Mouse (Mus musculus) olfactory bulb, adult 2 months (tissue): ENCODE data around the gene Trappc6a. TPM values are rescaled to one million over a fixed set of nuclear protein-coding genes. Genes with fewer than 3 reads are reported as not detected.

Experiments
- H3K27ac ChIP-seq: fragments of 200-500 bp; 2 replicates; pipeline ENCODE4 v1.5.1; 2012; ENCODE audit warnings: low read depth, low read length; ENCODE audit not compliant: insufficient read depth
- H3K4me1 ChIP-seq: fragments of 200-500 bp; 2 replicates; pipeline ENCODE4 v1.6.1; 2012; ENCODE audit warnings: low read length; ENCODE audit not compliant: control insufficient read depth, insufficient read depth
- H3K4me3 ChIP-seq: fragments of 200-500 bp; 2 replicates; pipeline ENCODE4 v1.5.1; 2012; ENCODE audit warnings: mild to moderate bottlenecking, low read depth, low read length, moderate library complexity; ENCODE audit not compliant: insufficient read depth
- CTCF ChIP-seq: fragments of 200-500 bp; IDR thresholded peaks from 2 replicates; pipeline ENCODE4 v1.5.1; 2012; ENCODE audit warnings: low read depth, mild to moderate bottlenecking, low read length, moderate library complexity; ENCODE audit not compliant: insufficient read depth
- POLR2A ChIP-seq: fragments of 200-500 bp; IDR thresholded peaks from 2 replicates; pipeline ENCODE4 v1.6.1; 2012; ENCODE audit warnings: mild to moderate bottlenecking, low read depth, low read length, moderate library complexity; ENCODE audit not compliant: insufficient read depth
- WGBS: fragments of 180-500 bp; shearing (Covaris S2); methylation state at CpG from one replicate; pipeline ENCODE4 v1.1.7; 2018; 5-methylcytosine and 5-hydroxymethylcytosine counted together
- polyA plus RNA-seq: library from polyadenylated mRNA; stranded (reverse); fragments of >200 nt; gene quantifications from 2 replicates; pipeline ENCODE4 v1.2.4, GENCODE M21; 2012; ENCODE audit warnings: low replicate concordance; ENCODE audit not compliant: missing spikeins, insufficient read depth, insufficient read length

The Trappc6a gene
- polyA plus RNA-seq, 1 experiment, result not detected

GRCm38 (mm10) chr7:19534676-19535075, 26.5 kb downstream of the Trappc6a start:
- Histone ChIP-seq H3K4me3 (no peak overlapping the region), H3K27ac (no peak overlapping the region), H3K4me1 (peaks cover 11% of the 10 kb centered on the region; the same call in 1 of the 2 replicates)
- 96% methylated on average over 10 of the region's 10 CpGs for WGBS
- TF ChIP-seq POLR2A, result no peak
- TF ChIP-seq CTCF, result no peak

- no peak for TF ChIP-seq CTCF
- TF ChIP-seq POLR2A, result no peak
- Histone ChIP-seq H3K4me3 (no peak overlapping the region), H3K4me1 (peaks cover 41% of the 10 kb centered on the region), H3K27ac (no peak overlapping the region)
- WGBS, result 60% methylated on average over 2 of the region's 2 CpGs
These were observed 32.8 kb downstream of the Trappc6a start for GRCm38 (mm10) chr7:19540771-19541566.

GRCm38 (mm10) chr7:19541681-19542154, 33.5 kb downstream of the Trappc6a start:
- no peak for TF ChIP-seq CTCF
- no peak for TF ChIP-seq POLR2A
- no peak overlapping the region for H3K27ac ChIP-seq
- WGBS, result 40% methylated on average over 7 of the region's 7 CpGs
- H3K4me1 ChIP-seq, result peaks cover 40% of the 10 kb centered on the region
- no peak overlapping the region for H3K4me3 ChIP-seq

DNA sequence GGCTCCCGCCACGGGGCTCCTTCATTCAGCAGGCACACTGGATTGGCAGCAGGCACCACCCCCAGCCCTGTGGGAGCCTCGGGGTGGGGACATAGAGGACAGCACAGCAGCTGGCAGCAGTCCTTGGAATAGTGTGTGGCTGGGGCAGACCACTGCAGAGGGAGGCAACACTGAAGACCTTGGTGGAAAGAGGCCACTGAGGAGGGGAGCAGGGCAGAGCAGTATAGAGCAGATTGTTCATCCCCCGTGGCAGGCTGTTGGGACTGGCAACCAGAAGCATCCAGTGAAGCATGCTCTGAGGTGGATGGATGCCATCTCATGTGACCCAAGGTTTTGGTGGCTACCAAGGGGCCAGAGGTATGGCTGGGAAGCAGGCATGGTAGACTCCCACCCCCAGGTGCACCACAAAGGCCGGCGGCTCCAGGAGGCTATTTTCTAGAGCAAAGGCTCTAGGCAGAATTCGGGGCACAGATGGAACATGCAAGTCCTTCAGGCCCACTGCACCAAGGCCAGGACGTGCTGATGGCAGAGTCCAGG, 34.0 kb downstream of the Trappc6a start:
- TF ChIP-seq POLR2A, result no peak
- TF ChIP-seq CTCF, result no peak
- H3K27ac ChIP-seq, result peak overlapping the region; percentile 52; the same call in 1 of the 2 replicates

DNA sequence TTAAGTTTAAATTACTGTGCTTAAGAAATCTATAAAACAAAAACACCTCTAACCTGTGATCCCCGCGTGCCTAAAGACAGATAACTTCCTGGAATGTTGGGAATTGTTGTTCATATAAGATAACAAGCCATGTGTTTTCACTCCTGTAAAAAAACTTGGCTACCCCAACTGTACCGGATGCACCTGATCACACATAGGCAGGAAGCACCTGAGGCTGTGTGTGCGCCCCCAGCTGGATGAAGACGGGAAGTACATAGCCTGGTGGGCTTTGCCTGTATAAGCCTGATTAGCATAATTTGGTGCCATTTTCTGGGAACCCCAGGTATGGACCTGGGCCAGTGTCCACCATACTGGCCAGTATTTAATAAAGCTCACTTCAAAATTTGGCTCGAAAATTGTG, 35.4 kb downstream of the Trappc6a start:
- TF ChIP-seq POLR2A (no peak), CTCF (no peak)
- no peak overlapping the region for H3K27ac ChIP-seq
- 56% methylated on average over 6 of the region's 6 CpGs for WGBS
- peaks cover 41% of the 10 kb centered on the region for H3K4me1 ChIP-seq
- H3K4me3 ChIP-seq, result no peak overlapping the region

More for the DNA sequence above, 34.0 kb downstream of the Trappc6a start:
- H3K4me1 ChIP-seq, result peaks cover 39% of the 10 kb centered on the region
- 29% methylated on average over 8 of the region's 8 CpGs for WGBS
- no peak overlapping the region for H3K4me3 ChIP-seq

GRCm38 (mm10) chr7:19546007-19546406, 37.8 kb downstream of the Trappc6a start:
- 27% methylated on average over 3 of the region's 3 CpGs for WGBS
- Histone ChIP-seq H3K4me3 (no peak overlapping the region), H3K4me1 (peaks cover 41% of the 10 kb centered on the region), H3K27ac (no peak overlapping the region)
- no peak for TF ChIP-seq POLR2A

DNA sequence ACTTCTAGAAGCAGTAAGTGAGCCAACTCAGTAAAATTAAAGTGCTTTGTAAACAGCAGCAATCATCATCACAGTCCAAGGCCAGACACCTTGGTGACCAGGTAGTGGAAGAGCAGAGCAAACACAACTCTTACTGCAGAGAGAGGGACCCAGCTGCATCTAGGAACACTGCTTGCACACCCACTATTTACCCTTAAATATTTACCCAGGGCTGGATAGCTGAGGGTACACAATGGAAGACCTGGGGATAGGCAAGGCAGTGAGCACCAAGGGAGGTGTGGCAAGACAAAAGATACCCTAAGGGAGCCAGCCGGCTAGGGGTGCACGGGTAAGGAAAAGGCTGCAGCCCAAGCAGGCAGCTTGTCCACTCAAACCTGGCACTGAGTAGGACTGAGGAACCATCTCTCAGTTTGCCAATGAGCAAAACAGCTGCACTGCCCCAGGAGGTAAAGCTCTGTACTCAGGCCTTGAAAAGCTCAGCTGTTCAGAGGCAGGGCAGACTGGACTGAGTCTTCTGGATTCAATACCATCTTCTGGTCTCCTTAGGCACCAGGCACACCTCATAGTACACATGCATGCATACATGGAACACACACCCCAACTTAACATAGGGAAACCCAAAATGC, 39.3 kb downstream of the Trappc6a start:
- no peak overlapping the region for H3K27ac ChIP-seq
- peaks cover 35% of the 10 kb centered on the region for H3K4me1 ChIP-seq
- WGBS, result 48% methylated on average over 2 of the region's 2 CpGs
- H3K4me3 ChIP-seq, result no peak overlapping the region
- TF ChIP-seq CTCF (no peak), POLR2A (no peak)

- no peak overlapping the region for H3K4me3 ChIP-seq
- 94% methylated on average over 10 of the region's 10 CpGs for WGBS
- peaks cover 48% of the 10 kb centered on the region for H3K4me1 ChIP-seq
- TF ChIP-seq POLR2A (no peak), CTCF (no peak)
- no peak overlapping the region for H3K27ac ChIP-seq
These were observed 41.2 kb downstream of the Trappc6a start for GRCm38 (mm10) chr7:19549394-19549793.

DNA sequence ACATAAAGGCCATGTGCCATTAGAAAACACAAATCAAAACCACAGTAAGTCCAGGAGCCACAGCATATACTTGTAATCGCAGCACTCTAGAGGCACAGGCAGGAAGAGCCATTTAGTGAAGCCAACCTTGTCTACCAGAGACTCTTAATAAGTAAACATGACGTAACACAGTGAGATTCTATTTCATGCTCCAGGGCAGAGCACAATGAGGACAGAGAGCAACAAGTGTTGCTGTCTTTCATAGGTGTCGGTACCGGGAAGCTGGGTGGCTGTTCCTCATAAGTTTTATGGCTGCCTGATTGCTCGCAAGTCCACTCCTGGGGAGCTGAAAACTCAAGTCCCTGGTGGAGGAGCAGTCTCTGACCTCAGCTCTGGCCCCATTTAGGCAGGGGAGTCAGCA, 43.4 kb downstream of the Trappc6a start:
- Histone ChIP-seq H3K4me3 (no peak overlapping the region), H3K4me1 (peaks cover 48% of the 10 kb centered on the region), H3K27ac (no peak overlapping the region)
- no peak for TF ChIP-seq POLR2A
- no peak for TF ChIP-seq CTCF
- 79% methylated on average over 5 of the region's 5 CpGs for WGBS
